Mouse (Mus musculus) gastrocnemius, postnatal 10 days (tissue): ENCODE measurements around the gene Mab21l2. TPM values are rescaled to one million over a fixed set of nuclear protein-coding genes. Genes with fewer than 3 reads are reported as not detected.
A peak's percentile ranks its signal among the peaks of the same experiment; 100 is the strongest.

Experiments used
- DNase-seq: peaks from one replicate; pipeline ENCODE4 v3.0.0; 2021; ENCODE audit warnings: mixed read lengths
- long read RNA-seq, 2 experiments: library from polyadenylated mRNA; stranded (forward); transcript quantifications; one replicate each; pipeline ENCODE4 v2.0.0; 2021
- total RNA-seq, 2 experiments: library from RNA; stranded (reverse); gene quantifications; 2 replicates each; pipeline ENCODE4 v1.2.3; 2021

Gene Mab21l2
- under 1 TPM; 0.47 to 0.84 TPM for total RNA-seq
- long read RNA-seq, experiment 1, partial matches to known transcripts, result 0 of 2 reads
- long read RNA-seq, experiment 1, other reads (novel, unspliced or antisense), result 0 of 2 reads
- long read RNA-seq, experiment 2, result 0 reads

DNA sequence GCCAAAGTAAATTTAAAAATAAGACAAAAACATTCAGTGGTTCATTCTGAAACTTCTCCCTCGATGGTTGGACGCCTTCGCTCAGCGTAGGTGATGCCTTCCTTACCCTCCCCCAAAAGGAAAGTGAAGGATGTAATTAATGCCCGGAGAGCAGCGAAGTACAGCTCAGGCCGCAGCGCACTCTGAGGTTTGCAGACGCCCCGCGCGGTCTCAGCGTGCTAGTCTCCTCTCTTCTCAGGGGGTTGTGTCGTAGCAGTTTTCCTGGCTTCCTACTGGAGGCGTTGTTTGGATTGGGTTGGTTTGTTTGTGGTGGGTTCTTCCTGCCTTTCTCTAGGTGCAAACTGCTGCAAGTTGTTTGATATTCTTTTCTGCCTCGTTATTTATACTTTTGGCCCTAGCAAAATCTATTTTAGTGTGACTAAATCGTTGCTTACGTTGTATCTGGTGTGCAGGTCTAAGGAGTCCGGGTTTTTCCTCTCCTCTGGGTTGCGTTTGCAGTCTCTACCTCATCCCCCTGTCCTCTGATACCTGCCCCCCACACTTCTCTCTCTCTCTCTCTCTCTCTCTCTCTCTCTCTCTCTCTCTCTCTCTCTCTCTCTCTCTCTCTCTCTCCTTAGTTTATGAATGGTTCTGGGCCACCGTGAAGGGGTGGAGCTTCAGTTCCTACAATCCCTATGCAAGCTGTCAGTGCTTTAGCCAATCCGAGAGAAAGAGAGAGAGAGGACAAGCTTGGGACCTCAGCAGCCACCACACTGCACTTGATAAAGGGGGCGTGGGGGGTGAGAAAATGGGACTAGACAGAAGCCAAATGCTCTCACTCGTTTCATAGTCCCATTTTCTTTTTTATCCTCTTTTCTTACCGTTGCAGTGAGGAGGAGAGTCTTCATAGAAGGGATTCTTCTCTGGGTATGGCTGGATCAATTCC is at the start of gene Mab21l2:
Gene Mab21l2, minus strand, starts transcription at position 539 of the 925 bp plus-strand sequence.
- peak; percentile 42 for DNase-seq

GRCm38 (mm10) chr3:86575312-86575711 is 26.9 kb upstream of the Mab21l2 start:
- DNase-seq, result no peak

- no peak for DNase-seq
Observed at GRCm38 (mm10) chr3:86572519-86573244, 24.3 kb upstream of the Mab21l2 start.

DNA sequence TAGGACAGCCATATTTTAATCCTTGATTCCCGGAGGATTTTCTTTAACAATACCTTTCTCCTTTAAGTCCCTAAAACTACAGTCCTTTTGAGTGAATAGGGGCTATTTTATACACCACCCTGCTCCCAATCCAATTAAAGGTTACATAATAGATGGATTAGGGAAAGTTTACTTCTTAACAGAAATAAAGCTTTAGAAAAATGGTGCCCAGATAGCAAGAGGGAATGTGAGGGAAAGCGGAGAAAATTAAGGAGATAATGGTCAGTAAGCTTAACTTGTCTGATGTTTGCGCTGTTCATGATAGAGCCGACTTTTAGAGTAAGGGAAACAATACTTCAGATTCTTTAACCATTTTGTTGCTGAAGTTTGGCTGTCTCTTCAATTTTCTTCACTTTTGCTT is 23.1 kb upstream of the Mab21l2 start:
- DNase-seq, result no peak

DNA sequence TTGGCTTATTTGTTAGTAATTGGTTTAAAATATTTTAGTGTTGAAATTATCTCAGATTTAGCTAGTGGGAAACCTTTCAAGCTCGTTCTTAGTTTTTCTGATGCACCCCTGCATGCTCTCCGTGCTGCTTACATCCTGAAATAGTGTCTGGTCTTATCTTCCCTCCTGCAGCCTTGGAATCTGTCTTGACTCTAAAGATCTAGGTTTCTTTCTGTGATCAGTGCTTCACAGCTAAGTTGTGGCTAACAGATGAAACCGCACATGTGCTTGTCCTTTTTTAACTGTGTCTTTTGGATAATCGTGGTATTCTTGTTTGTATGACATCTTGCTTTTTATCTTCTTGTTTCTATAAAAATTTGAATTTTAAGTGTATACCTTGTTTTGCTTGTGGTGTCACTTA is 18.9 kb upstream of the Mab21l2 start:
- DNase-seq, result no peak

DNA sequence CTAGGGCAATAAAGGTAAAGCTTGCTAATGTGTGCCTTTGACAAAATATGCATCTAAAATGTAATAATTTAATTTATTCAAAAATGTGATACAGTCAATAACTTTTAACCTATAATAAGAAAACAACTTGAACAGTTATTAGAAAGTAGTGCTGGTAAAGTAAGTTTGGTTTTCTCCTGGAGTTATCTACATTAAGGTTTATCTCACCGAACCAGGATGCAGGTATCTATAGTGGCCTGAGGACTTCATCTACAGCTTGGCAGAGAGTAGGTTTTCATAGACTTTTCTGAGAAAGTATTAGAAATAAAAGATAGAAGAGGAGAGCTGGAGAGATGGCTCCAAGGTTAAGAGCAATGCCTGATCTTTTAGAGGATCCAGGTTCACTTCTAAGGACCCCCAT is 13.0 kb upstream of the Mab21l2 start:
- no peak for DNase-seq

GRCm38 (mm10) chr3:86561023-86561344 is 12.6 kb upstream of the Mab21l2 start:
- DNase-seq, result no peak

DNA sequence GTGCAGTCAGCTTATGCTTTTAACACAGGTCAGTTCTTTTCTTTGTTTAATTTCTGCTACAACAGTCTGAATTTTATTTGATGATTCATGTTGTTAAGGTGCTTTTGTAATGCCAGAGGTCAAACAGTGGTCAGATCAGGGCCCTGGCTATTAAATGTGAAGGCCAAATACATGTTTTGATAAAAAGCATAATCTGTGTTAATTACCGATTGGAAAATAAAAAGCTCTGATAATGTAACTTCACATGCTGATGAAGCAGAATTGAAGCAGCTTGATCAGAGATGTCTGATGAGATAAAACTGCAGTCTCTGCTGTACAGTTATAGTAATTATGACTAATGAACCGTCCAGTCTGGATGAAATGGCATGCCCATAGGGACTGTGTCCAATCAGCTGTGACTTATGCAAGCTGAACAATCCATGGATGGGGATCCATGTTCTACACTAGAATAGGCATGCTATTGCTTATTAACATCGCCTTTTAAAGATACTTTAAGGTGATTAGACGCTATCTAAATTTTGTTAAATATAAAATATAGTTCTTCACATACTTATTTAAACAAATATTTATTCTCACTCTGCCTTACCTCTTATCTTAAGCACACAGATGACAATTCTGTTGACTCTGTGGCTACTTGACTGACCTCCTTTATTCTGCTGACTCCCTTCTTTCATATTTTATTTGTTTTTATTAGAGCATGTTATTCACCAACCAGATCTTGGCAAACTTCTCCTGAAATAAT is 12.0 kb upstream of the Mab21l2 start:
- DNase-seq, result no peak

DNA sequence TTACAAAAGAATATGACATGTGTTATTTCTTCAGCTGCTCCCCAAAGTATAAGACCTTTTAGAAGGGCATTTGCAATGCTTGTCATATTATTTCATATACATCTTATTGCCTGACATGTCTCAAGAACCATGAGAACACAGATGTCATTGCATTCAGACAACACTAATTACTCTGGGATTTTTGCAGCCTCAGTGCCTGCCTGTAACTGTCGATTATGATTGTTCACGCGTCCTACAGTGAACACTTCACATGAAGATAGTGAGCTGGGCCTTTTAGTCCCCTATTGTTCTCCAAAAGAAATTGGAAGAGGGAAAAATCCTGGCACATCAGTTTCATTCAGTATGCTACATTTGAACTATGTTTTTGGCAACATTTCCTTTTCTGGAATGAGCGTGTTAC is 11.2 kb upstream of the Mab21l2 start:
- DNase-seq, result no peak

DNA sequence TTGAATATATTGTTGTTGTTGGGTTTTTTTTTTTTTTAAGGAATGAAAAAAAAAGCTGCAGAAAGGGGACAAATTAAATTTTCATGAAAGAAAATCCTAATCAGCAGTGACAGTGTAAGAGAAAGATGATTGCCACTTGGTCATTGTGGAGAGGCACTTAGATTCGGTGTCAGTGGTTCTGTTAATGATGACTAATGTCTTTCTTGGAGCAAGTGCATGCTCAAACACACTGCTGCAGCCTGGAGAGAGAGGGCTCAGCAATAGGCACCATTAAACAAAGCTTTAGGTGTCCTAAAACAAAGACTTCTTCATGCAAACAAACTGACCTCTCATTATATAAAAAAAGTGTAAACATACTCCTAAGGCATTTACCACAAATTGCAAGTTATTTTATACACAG is 10.5 kb upstream of the Mab21l2 start:
- DNase-seq, result no peak

- DNase-seq, result no peak
Observed at GRCm38 (mm10) chr3:86552170-86552569, 3.7 kb upstream of the Mab21l2 start.

GRCm38 (mm10) chr3:86551011-86551728 is 2.7 kb upstream of the Mab21l2 start:
- DNase-seq, result no peak

DNA sequence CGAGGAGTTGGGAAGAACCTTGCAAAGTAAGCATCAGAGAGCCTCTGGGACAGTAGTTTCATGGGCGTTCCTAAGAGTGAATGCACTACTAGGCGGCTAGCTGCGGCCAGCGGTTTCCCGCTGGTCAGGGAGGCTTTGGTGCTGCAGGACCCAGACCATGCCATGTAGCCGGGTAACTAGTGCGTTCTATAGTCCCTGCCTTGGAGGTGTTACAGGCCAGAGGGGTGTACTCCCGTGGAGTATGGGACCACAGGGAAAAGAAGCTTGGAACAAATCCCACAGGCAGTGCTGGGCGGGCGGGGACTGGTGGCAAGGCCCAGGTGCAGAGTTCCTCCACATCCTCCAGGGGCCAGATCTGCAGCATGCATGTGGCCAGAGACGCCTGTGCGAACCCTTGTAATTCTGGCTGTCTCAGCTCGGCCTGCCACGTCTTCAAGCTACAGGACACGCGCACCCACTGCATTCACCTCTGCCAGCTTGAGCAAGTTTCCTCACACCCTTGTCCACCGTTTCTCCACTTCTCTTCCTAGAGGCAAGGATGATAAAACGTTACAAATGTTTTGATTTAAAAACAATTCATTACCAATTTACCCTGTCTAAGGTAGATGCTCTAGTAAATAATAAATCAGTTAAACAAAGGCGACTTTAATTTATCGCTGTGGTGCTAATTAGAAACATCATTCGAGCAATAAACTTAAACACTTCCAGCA is 2.0 kb upstream of the Mab21l2 start:
- DNase-seq, result no peak

DNA sequence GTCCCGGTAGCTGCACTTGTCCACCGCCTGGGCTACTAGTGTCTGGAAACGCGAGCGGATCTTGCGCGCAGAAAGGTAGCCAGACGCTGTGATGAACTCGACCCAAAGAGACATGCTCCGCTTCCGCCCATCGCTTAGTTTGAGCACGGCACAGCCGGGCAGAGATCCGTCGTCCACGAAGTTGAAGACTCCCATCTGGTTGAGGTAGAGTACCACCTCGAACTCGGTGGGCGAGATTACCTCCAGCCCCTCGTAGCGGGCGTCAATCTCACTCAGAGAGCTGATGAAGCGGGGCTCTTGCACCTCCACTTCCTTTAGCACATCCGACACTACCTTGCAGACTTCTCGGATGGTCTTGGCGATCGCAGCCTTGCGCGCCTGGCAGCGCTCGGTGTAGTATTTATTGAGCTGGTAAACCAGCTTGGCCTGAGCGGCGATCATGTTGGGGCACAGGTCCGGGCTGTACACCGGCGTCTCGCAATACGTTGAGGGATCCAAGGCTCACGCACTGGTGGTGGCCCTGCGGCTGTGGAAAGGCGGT is 1.1 kb downstream of the Mab21l2 start:
- no peak for DNase-seq

DNA sequence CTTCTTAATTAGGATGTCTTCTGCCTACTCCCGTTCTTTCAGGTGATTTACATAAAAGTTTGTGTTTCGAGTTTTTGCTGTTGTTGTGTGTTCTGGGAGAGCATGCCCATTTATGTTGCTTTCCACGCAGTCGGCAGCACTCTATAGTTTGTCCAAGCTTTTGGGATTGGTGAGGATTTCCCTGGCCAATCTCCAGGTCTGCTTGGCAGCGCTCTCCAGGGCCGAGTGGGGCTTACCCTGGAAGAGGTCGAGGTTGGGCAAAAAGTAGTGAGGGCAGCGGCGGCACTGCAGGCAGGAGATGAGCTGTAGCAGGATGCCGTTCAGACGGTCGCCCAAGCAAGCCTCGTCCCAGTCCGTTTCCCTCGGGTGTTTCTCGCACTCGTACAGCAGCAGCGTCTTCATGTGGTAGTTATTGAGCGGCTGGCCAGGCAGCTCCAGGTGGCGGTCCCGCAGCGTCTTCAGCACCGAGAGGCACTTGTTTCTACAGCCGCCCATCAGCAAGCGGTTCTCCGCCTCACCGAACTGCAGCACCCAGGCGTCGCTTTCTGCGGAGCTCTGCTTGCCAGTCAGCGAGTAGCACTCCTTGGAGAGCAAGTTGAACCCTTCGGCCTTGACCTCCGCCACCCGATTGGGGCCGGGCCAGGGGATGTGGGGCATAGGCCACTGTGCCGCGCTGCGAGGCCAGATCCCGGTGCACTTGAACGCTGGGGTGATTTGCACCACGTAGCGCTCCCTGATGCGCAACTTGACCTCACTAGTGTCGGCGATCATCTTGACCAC is 1.8 kb downstream of the Mab21l2 start:
- peak; percentile 41 for DNase-seq

DNA sequence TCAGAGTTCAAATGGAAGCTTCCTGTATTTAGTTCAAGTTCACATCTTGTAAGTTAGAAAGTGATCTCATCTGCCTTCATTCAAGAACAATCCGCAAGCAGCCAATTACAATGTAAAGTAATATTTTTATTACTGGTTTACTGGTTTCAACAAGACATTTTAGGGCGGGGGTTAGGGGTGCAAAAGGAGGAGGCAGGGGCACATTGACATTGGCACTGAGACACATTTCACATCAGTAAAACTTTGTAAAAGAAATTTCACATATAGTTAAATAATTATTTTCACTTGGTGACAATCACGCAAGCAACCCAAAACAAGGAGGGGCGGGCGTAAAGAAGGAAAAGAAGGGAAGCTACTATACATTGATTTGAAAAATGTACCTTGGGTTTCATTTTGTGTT is 2.5 kb downstream of the Mab21l2 start:
- DNase-seq, result no peak

- no peak for DNase-seq
Observed at GRCm38 (mm10) chr3:86544785-86545184, 3.6 kb downstream of the Mab21l2 start.

DNA sequence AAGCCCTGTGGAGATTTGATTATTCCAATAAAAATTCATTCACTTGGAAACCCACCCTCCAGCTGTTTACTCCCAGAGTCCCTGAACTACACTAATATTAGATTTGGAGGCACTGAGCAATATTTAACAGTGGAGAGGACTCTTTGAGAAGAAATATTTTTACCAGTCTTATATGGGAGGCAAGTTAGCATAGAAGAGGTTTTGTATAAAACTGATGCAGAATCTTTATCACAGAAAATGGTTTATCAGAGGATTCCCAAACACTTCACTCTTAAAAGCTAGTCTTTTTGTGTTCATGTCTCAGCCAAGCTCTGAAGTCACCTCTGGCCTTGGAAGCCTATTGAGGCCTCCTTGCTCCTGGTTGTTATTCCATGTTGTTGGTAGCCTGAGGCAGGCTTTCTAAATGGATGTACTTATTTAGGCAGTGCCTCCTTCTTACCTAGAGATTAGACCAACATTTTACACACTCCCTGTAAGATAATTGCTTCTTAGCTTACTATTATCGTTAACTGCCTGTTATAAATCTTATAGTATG is 6.5 kb downstream of the Mab21l2 start:
- no peak for DNase-seq

DNA sequence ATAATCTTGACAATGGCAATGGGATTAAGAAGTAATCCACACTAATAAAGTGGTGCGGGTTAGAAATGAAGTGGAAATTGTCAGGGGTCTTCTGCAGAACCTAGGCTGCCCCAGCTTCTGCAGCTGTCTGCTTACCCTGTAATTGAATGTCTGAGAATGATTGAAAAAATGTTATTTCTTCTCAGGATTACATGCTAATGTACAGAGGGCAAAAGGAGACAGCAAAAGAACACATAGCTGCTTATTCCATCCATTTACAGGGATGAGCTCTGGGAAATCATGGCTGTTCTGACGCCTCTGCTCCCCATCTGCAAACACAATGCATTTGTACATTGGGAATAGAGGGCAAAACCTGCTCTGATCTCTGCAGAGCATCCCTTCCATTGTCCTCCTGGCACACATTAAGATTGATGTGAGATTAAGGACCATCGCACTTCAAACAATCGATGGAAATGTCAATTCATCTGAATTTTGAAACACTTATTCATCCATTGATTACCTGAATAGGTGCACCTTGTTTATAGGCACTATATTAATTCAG is 7.3 kb downstream of the Mab21l2 start:
- no peak for DNase-seq
